Mouse (Mus musculus): ENCODE results near the gene Hivep3. TPM values are rescaled to one million over a fixed set of nuclear protein-coding genes. Genes with fewer than 3 reads are reported as not detected.

Gene Hivep3
- polyA plus RNA-seq, 1 experiment: 40.0 TPM

GRCm38 (mm10) chr4:120124656-120125055 lies 391.1 kb downstream of the Hivep3 start:
- Histone ChIP-seq H3K36me3 (ENCODE audit: control insufficient read depth, insufficient read depth, low read length) (no peaks in the 10 kb centered on the region; the same call in 1 of the 2 replicates), H3K27ac (ENCODE audit: control insufficient read depth, insufficient read depth, low read length) (no peak overlapping the region), H3K4me1 (replicated peaks; ENCODE audit: control insufficient read depth, insufficient read depth, low read length) (no peaks in the 10 kb centered on the region), H3K27me3 (ENCODE audit: control insufficient read depth, insufficient read depth, low read length) (no peaks in the 10 kb centered on the region), H3K4me3 (ENCODE audit: control insufficient read depth, insufficient read depth, low read length) (no peak overlapping the region)
- TF ChIP-seq POLR2A (IDR thresholded peaks at IDR 0.05; ENCODE audit: control insufficient read depth, extremely low read depth, insufficient read depth, low read length, poor library complexity): no peak
- no peak for TF ChIP-seq CTCF (IDR thresholded peaks at IDR 0.05; ENCODE audit: borderline replicate concordance, control insufficient read depth, extremely low read depth, insufficient read depth, low read length, poor library complexity)
- DNase-seq: no peak
- 91% methylated on average over 6 of the region's 6 CpGs for WGBS

DNA sequence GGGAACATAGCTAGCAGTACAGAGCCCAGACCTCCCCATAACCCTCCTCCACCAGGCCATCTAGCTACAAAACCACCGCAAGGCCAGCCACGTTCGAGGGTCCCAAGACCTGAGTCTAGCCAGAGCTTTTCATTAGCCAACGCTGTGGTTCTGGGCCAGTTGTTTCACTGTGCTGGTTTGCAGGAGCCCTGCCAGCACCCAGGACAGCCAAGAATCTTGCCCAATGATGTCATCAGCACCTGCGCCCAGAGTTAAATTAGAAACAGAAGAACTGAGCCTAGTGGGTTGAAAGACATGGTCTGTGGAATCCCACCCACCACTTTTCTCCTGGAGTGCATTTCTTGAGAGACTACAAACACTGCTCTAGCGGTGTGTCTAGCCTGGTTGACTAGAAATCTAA lies 392.5 kb downstream of the Hivep3 start:
- Histone ChIP-seq H3K27me3 (ENCODE audit: control insufficient read depth, insufficient read depth, low read length) (no peaks in the 10 kb centered on the region), H3K4me3 (ENCODE audit: control insufficient read depth, insufficient read depth, low read length) (no peak overlapping the region), H3K4me1 (replicated peaks; ENCODE audit: control insufficient read depth, insufficient read depth, low read length) (no peaks in the 10 kb centered on the region), H3K27ac (ENCODE audit: control insufficient read depth, insufficient read depth, low read length) (no peak overlapping the region), H3K36me3 (ENCODE audit: control insufficient read depth, insufficient read depth, low read length) (no peaks in the 10 kb centered on the region; the same call in 1 of the 2 replicates)
- no peak for TF ChIP-seq CTCF (IDR thresholded peaks at IDR 0.05; ENCODE audit: borderline replicate concordance, control insufficient read depth, extremely low read depth, insufficient read depth, low read length, poor library complexity)
- TF ChIP-seq POLR2A (IDR thresholded peaks at IDR 0.05; ENCODE audit: control insufficient read depth, extremely low read depth, insufficient read depth, low read length, poor library complexity): no peak
- 95% methylated on average over 6 of the region's 6 CpGs for WGBS
- DNase-seq: no peak

- Histone ChIP-seq H3K4me3 (ENCODE audit: control insufficient read depth, insufficient read depth, low read length) (no peak overlapping the region), H3K27me3 (ENCODE audit: control insufficient read depth, insufficient read depth, low read length) (no peaks in the 10 kb centered on the region), H3K27ac (ENCODE audit: control insufficient read depth, insufficient read depth, low read length) (no peak overlapping the region), H3K36me3 (ENCODE audit: control insufficient read depth, insufficient read depth, low read length) (no peaks in the 10 kb centered on the region; the same call in 1 of the 2 replicates), H3K4me1 (replicated peaks; ENCODE audit: control insufficient read depth, insufficient read depth, low read length) (no peaks in the 10 kb centered on the region)
- TF ChIP-seq POLR2A (IDR thresholded peaks at IDR 0.05; ENCODE audit: control insufficient read depth, extremely low read depth, insufficient read depth, low read length, poor library complexity): no peak
- TF ChIP-seq CTCF (IDR thresholded peaks at IDR 0.05; ENCODE audit: borderline replicate concordance, control insufficient read depth, extremely low read depth, insufficient read depth, low read length, poor library complexity): no peak
- no peak for DNase-seq
- 93% methylated on average over 3 of the region's 3 CpGs for WGBS
These were observed 393.7 kb downstream of the Hivep3 start for GRCm38 (mm10) chr4:120127333-120127732.

DNA sequence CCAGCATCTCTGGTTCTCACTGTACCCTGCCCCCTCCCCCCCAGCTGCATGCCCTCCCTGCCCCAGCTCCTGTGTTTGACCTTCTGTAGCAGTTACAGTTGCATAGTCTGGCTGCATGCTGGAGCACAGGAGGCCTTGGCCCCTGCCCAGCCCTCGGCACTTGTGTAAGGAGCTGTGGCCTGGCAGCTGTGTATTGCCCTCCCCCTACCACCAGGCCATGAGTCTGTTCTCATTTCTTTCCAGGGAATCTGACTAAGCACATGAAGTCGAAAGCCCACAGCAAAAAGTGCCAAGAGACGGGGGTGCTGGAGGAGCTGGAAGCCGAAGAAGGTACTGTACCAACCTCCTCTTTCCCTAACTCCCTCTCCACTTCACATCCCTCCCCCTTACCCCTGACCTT lies 394.4 kb downstream of the Hivep3 start:
- no peak for TF ChIP-seq POLR2A (IDR thresholded peaks at IDR 0.05; ENCODE audit: control insufficient read depth, extremely low read depth, insufficient read depth, low read length, poor library complexity)
- no peak for DNase-seq
- WGBS: 93% methylated on average over 4 of the region's 4 CpGs
- Histone ChIP-seq H3K27me3 (ENCODE audit: control insufficient read depth, insufficient read depth, low read length) (no peaks in the 10 kb centered on the region), H3K4me3 (ENCODE audit: control insufficient read depth, insufficient read depth, low read length) (no peak overlapping the region), H3K36me3 (ENCODE audit: control insufficient read depth, insufficient read depth, low read length) (no peaks in the 10 kb centered on the region; the same call in 1 of the 2 replicates), H3K27ac (ENCODE audit: control insufficient read depth, insufficient read depth, low read length) (no peak overlapping the region), H3K4me1 (replicated peaks; ENCODE audit: control insufficient read depth, insufficient read depth, low read length) (no peaks in the 10 kb centered on the region)

GRCm38 (mm10) chr4:120129233-120129885 lies 395.8 kb downstream of the Hivep3 start:
- TF ChIP-seq POLR2A (IDR thresholded peaks at IDR 0.05; ENCODE audit: control insufficient read depth, extremely low read depth, insufficient read depth, low read length, poor library complexity): no peak
- TF ChIP-seq CTCF (IDR thresholded peaks at IDR 0.05; ENCODE audit: borderline replicate concordance, control insufficient read depth, extremely low read depth, insufficient read depth, low read length, poor library complexity): peak; percentile 45; the same call in 1 of the 2 replicates
- WGBS: 50% methylated on average over 4 of the region's 4 CpGs
- Histone ChIP-seq H3K36me3 (ENCODE audit: control insufficient read depth, insufficient read depth, low read length) (peaks cover 4% of the 10 kb centered on the region), H3K27me3 (ENCODE audit: control insufficient read depth, insufficient read depth, low read length) (no peaks in the 10 kb centered on the region), H3K27ac (ENCODE audit: control insufficient read depth, insufficient read depth, low read length) (no peak overlapping the region), H3K4me1 (replicated peaks; ENCODE audit: control insufficient read depth, insufficient read depth, low read length) (no peaks in the 10 kb centered on the region), H3K4me3 (ENCODE audit: control insufficient read depth, insufficient read depth, low read length) (no peak overlapping the region)
- DNase-seq: peak; percentile 57

- H3K4me1 ChIP-seq (replicated peaks; ENCODE audit: control insufficient read depth, insufficient read depth, low read length): no peaks in the 10 kb centered on the region
- H3K36me3 ChIP-seq (ENCODE audit: control insufficient read depth, insufficient read depth, low read length): peaks cover 4% of the 10 kb centered on the region
- TF ChIP-seq POLR2A (IDR thresholded peaks at IDR 0.05; ENCODE audit: control insufficient read depth, extremely low read depth, insufficient read depth, low read length, poor library complexity) (no peak), CTCF (IDR thresholded peaks at IDR 0.05; ENCODE audit: borderline replicate concordance, control insufficient read depth, extremely low read depth, insufficient read depth, low read length, poor library complexity) (no peak)
- no peak overlapping the region for H3K27ac ChIP-seq (ENCODE audit: control insufficient read depth, insufficient read depth, low read length)
- WGBS: 98% methylated on average over 4 of the region's 4 CpGs
- H3K4me3 ChIP-seq (ENCODE audit: control insufficient read depth, insufficient read depth, low read length): no peak overlapping the region
- no peak for DNase-seq
- H3K27me3 ChIP-seq (ENCODE audit: control insufficient read depth, insufficient read depth, low read length): no peaks in the 10 kb centered on the region
These were observed 397.3 kb downstream of the Hivep3 start for GRCm38 (mm10) chr4:120130926-120131325.

All from thymus, adult 2 months (tissue).